Mouse (Mus musculus) brain, embryonic 14.5 days (tissue): Measurements from ENCODE around the gene Defa20. TPM values are rescaled to one million over a fixed set of nuclear protein-coding genes. Genes with fewer than 3 reads are reported as not detected.
"Not testable (repeated sequence)": the region's sequence is repeated elsewhere in the genome, so short reads cannot be mapped to it uniquely, and the experiment has no call there.

ENCODE experiments used
- DNase-seq: peaks from one replicate; pipeline ENCODE4 v3.0.0-alpha.2; 2011; ENCODE audit warnings: low read depth
- polyA plus RNA-seq: library from polyadenylated mRNA; depleted of rRNA; stranded (reverse); fragments of >200 nt; gene quantifications from 2 replicates; pipeline ENCODE4 v1.2.3, GENCODE M21; 2012; rRNA removed

Defa20 gene
- polyA plus RNA-seq: not detected in 2 replicates

DNA sequence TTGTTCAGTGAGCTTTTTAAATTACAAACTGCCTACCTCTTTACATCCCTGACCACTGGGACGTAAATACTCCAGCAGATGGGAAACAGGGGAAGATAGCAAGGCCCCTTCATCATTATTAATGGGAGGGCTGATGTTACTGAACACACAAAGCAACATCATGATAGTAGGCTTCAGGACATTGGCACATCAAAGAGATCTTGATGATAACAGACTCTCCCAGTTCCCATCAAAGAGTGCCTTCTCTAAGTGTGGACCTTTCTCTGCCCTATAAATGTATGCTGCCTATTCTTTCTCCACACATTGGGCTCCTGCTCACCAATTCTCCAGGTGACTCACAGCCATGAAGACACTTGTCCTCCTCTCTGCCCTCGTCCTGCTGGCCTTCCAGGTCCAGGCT lies at the start of gene Defa20:
Gene Defa20 (plus strand): TSS at position 301 of the 400 bp plus-strand sequence.
- not testable (repeated sequence) for DNase-seq

DNA sequence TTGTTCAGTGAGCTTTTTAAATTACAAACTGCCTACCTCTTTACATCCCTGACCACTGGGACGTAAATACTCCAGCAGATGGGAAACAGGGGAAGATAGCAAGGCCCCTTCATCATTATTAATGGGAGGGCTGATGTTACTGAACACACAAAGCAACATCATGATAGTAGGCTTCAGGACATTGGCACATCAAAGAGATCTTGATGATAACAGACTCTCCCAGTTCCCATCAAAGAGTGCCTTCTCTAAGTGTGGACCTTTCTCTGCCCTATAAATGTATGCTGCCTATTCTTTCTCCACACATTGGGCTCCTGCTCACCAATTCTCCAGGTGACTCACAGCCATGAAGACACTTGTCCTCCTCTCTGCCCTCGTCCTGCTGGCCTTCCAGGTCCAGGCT lies 19.7 kb downstream of the Defa20 start, which contains the start of gene Defa32:
Gene Defa32 (plus strand): TSS at position 301 of the 400 bp plus-strand sequence.
- DNase-seq: not testable (repeated sequence)

Other genes starting within 250 kb of the Defa20 start
- gene Defa27, start 193.7 kb upstream of the Defa20 start, polyA plus RNA-seq: not detected in 2 replicates
- not detected in 2 replicates for gene Defa29, start 182.2 kb upstream of the Defa20 start, polyA plus RNA-seq
- gene Defa2, start 130.7 kb upstream of the Defa20 start, polyA plus RNA-seq: not detected in 2 replicates
- gene Defa33, start 117.4 kb upstream of the Defa20 start, polyA plus RNA-seq: not detected in 2 replicates
- not detected in 2 replicates for gene Defa36, start 81.8 kb upstream of the Defa20 start, polyA plus RNA-seq
- not detected in 2 replicates for gene Gm7849, start 52.7 kb upstream of the Defa20 start, polyA plus RNA-seq
- not detected in 2 replicates for gene Defa32, start 19.8 kb downstream of the Defa20 start, polyA plus RNA-seq
- gene Defa37, start 56.1 kb downstream of the Defa20 start, polyA plus RNA-seq: not detected in 2 replicates
- not detected in 2 replicates for gene Defa28, start 73.7 kb downstream of the Defa20 start, polyA plus RNA-seq
- not detected in 2 replicates for gene Gm7861, start 85.2 kb downstream of the Defa20 start, polyA plus RNA-seq
- not detected in 2 replicates for gene Defa26, start 108.9 kb downstream of the Defa20 start, polyA plus RNA-seq
- gene Defa17, start 146.5 kb downstream of the Defa20 start, polyA plus RNA-seq: not detected in 2 replicates
- not detected in 2 replicates for gene Defa34, start 156.5 kb downstream of the Defa20 start, polyA plus RNA-seq
- gene AY761184, start 194.4 kb downstream of the Defa20 start, polyA plus RNA-seq: not detected in 2 replicates
- gene Defa24, start 225.2 kb downstream of the Defa20 start, polyA plus RNA-seq: not detected in 2 replicates